Mouse (Mus musculus): ENCODE measurements around the gene Resp18. TPM values are rescaled to one million over a fixed set of nuclear protein-coding genes. Genes with fewer than 3 reads are reported as not detected.
"Not testable (repeated sequence)": the region's sequence is repeated elsewhere in the genome, so short reads cannot be mapped to it uniquely, and the experiment has no call there.

Resp18 gene
- polyA plus RNA-seq, 1 experiment from 2014 or later, result 12.9 TPM

DNA sequence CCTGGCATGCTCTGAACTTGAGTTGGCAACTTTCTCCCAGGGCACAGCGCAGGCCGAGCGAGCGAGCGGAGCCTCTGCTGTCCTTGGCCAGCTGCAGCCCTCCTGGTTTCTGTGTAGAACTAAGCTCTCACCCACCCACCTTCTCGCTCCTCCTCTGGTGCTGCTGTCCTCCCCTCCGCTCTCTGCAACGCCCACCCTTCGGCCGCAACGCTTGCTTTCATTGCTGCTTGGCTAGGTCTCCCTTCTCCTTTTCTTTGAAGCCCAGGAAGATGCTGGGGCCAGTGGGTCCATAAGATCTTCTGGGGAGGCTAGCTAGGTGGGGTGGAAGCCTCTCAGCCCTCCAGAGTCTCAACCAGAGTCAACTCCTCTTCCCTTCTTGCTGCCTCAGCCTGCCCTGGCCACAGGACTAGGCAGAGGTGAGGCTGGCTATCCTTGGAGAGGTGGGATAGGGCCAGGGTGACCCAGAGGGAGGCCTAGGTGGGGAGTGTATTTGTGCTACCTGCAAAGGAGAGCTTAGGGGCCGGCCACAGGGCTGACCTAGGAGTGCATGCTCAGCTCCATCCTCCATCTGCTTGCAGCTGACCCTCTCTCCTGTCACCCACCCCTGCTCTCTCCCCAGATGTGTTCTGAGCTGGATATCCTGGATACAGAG lies 33.9 kb downstream of the Resp18 start:
- H3K4me1 ChIP-seq (replicated peaks; ENCODE audit: control insufficient read depth, insufficient read depth, low read length), result no peaks in the 10 kb centered on the region
- H3K4me3 ChIP-seq (ENCODE audit: low read depth, low read length), result no peak overlapping the region
- H3K27me3 ChIP-seq (replicated peaks; ENCODE audit: control insufficient read depth, insufficient read depth, low read length), result no peaks in the 10 kb centered on the region
- no peaks in the 10 kb centered on the region for H3K9me3 ChIP-seq (ENCODE audit: control insufficient read depth)
- peak; percentile 12 for ATAC-seq
- H3K27ac ChIP-seq (ENCODE audit: low read depth, low read length), result no peak overlapping the region
- no peak overlapping the region for H3K4me2 ChIP-seq (replicated peaks; ENCODE audit: low read depth)
- 93% methylated on average over 12 of the region's 12 CpGs for WGBS
- TF ChIP-seq CTCF (IDR thresholded peaks at IDR 0.05; ENCODE audit: low read depth), result no peak
- peaks cover 37% of the 10 kb centered on the region for H3K36me3 ChIP-seq (ENCODE audit: control insufficient read depth, insufficient read depth)
- no peak overlapping the region for H3K9ac ChIP-seq (ENCODE audit: low read depth, low read length)

DNA sequence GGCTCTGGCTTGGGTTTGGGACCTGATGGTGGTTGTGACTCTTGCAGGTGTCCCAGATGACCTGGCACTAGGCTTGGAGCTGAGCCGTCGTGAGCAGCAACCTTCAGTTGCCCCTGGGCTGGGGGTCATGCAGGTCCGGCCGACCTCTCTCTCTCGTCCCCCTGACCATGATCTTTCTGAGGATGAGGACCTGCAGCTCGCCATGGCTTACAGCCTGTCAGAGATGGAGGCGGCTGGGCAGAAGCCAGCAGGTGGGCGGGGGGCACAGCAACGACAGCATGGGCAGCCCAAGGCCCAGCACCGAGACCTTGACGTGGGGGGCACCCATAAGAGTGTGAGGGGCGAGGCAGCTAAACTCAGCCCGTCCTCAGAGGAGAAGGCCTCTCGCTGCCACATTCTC lies 34.8 kb downstream of the Resp18 start:
- no peak overlapping the region for H3K4me2 ChIP-seq (replicated peaks; ENCODE audit: low read depth)
- H3K27ac ChIP-seq (ENCODE audit: low read depth, low read length), result no peak overlapping the region
- H3K4me3 ChIP-seq (ENCODE audit: low read depth, low read length), result no peak overlapping the region
- no peak for TF ChIP-seq CTCF (IDR thresholded peaks at IDR 0.05; ENCODE audit: low read depth)
- no peaks in the 10 kb centered on the region for H3K27me3 ChIP-seq (replicated peaks; ENCODE audit: control insufficient read depth, insufficient read depth, low read length)
- H3K4me1 ChIP-seq (replicated peaks; ENCODE audit: control insufficient read depth, insufficient read depth, low read length), result no peaks in the 10 kb centered on the region
- peaks cover 39% of the 10 kb centered on the region for H3K36me3 ChIP-seq (ENCODE audit: control insufficient read depth, insufficient read depth)
- no peaks in the 10 kb centered on the region for H3K9me3 ChIP-seq (ENCODE audit: control insufficient read depth)
- no peak overlapping the region for H3K9ac ChIP-seq (ENCODE audit: low read depth, low read length)
- no peak for ATAC-seq
- WGBS, result 84% methylated on average over 14 of the region's 14 CpGs

DNA sequence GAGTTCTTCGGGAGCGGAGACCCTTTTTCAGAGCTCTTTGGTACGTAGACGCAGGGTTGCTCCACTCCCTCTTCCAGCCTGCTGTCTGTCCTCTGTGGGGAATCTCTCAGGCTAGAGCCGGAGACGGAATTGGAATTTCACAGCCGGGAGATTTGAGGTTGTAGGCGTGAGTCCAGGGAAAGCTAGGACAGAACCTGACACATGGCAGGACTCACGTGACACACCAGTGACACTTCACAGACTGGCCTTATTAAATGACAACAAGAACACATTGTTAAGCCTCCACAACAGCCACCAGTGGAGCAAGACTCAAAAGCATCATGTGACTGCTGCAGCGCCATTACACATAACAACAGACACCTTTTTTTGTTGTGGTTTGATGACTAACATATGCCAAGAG lies 38.6 kb downstream of the Resp18 start:
- ATAC-seq, result no peak
- TF ChIP-seq CTCF (IDR thresholded peaks at IDR 0.05; ENCODE audit: low read depth), result no peak
- Histone ChIP-seq H3K4me2 (replicated peaks; ENCODE audit: low read depth) (no peak overlapping the region), H3K9ac (ENCODE audit: low read depth, low read length) (no peak overlapping the region), H3K4me3 (ENCODE audit: low read depth, low read length) (no peak overlapping the region), H3K27ac (ENCODE audit: low read depth, low read length) (no peak overlapping the region), H3K36me3 (ENCODE audit: control insufficient read depth, insufficient read depth) (peaks cover 36% of the 10 kb centered on the region), H3K27me3 (replicated peaks; ENCODE audit: control insufficient read depth, insufficient read depth, low read length) (no peaks in the 10 kb centered on the region), H3K4me1 (replicated peaks; ENCODE audit: control insufficient read depth, insufficient read depth, low read length) (no peaks in the 10 kb centered on the region; the same call in 1 of the 2 replicates), H3K9me3 (ENCODE audit: control insufficient read depth) (no peaks in the 10 kb centered on the region)
- 88% methylated on average over 10 of the region's 10 CpGs for WGBS

DNA sequence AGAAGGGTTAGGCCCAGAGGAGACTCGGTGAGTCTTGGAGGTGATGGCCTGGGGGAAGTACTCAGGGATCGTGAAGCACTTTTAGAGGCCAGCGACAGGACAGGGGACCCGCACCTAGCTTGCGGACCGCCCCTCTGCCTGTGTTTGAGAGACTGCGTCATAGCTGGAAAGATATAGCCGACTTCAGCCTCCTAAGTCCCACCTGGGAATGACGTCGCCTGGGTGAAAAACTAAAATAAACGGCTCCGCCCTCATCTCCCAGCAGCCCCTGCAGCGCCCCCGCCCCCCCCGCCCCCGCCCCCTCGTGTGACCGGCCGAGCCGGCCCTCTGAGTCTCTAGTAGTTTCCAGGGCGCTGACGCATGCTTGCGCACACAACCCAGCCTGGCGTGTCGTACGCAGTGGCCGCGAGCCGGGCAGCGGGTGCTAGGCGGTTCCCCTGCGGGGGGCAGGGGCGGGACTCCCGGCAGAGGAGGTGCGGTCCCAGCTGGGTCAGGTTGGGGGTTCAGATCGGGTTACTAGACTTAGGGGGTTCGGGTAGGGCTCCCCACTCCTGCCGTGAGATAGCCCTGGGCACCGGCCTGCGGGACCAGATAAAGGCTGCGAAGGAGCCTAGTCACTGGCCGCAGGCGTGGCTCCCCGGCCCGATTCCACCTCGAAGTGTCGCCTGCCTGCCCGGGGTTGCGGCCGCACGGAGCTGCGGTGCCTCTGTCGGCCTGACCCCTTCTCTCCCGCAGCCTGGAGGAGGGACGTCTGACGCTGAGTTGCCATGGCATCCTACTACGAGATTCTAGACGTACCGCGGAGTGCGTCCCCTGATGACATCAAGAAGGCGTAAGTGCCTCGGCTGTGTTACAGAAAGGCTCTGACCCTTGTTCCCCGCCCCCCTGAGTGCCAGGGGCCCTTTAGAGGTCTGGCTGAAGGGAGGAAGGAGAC lies 41.8 kb downstream of the Resp18 start, which contains the start of gene Dnajb2:
Gene Dnajb2, plus strand, starts transcription at position 290 of the 934 bp plus-strand sequence.
- Histone ChIP-seq H3K4me1 (replicated peaks; ENCODE audit: control insufficient read depth, insufficient read depth, low read length) (no peaks in the 10 kb centered on the region; the same call in 1 of the 2 replicates), H3K9me3 (ENCODE audit: control insufficient read depth) (no peaks in the 10 kb centered on the region), H3K9ac (ENCODE audit: low read depth, low read length) (peak within 1 kb of the TSS; percentile 81), H3K27ac (ENCODE audit: low read depth, low read length) (peak within 1 kb of the TSS; percentile 79), H3K36me3 (ENCODE audit: control insufficient read depth, insufficient read depth) (peaks cover 18% of the 10 kb centered on the region; the same call in 1 of the 2 replicates), H3K27me3 (replicated peaks; ENCODE audit: control insufficient read depth, insufficient read depth, low read length) (no peaks in the 10 kb centered on the region), H3K4me2 (replicated peaks; ENCODE audit: low read depth) (peak within 1 kb of the TSS; percentile 98), H3K4me3 (ENCODE audit: low read depth, low read length) (peak within 1 kb of the TSS; percentile 69)
- TF ChIP-seq CTCF (IDR thresholded peaks at IDR 0.05; ENCODE audit: low read depth), result no peak
- ATAC-seq, result peak; percentile 90
- under 1% methylated on average over 63 of the region's 64 CpGs for WGBS

DNA sequence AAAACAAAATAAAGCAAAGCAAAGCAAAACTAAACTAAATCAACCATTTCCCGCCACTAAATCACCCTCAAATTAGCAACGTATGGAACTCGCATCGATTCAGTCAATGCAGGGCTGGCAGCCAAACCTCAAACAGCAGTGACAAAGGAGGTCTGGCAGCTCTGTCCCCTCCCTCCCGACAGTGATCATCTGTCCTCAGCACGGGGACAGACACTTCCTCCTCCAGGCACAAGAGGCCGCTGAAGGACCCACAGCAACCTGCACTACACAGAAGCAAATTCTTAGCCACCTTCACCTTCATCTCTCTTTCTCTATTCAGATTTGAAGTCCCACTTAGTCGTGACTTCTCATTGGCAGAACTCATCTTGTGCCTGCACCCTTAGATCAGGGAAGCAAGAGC lies 43.6 kb downstream of the Resp18 start:
- H3K36me3 ChIP-seq (ENCODE audit: control insufficient read depth, insufficient read depth), result peaks cover 4% of the 10 kb centered on the region; the same call in 1 of the 2 replicates
- no peaks in the 10 kb centered on the region for H3K9me3 ChIP-seq (ENCODE audit: control insufficient read depth)
- H3K9ac ChIP-seq (ENCODE audit: low read depth, low read length), result no peak overlapping the region
- WGBS, result 1% methylated on average over 8 of the region's 8 CpGs
- peak; percentile 80 for TF ChIP-seq CTCF (IDR thresholded peaks at IDR 0.05; ENCODE audit: low read depth)
- H3K27me3 ChIP-seq (replicated peaks; ENCODE audit: control insufficient read depth, insufficient read depth, low read length), result no peaks in the 10 kb centered on the region
- H3K4me3 ChIP-seq (ENCODE audit: low read depth, low read length), result no peak overlapping the region
- H3K4me2 ChIP-seq (replicated peaks; ENCODE audit: low read depth), result peak overlapping the region; percentile 39; the same call in 1 of the 2 replicates
- no peak for ATAC-seq
- no peak overlapping the region for H3K27ac ChIP-seq (ENCODE audit: low read depth, low read length)
- no peaks in the 10 kb centered on the region; the same call in 1 of the 2 replicates for H3K4me1 ChIP-seq (replicated peaks; ENCODE audit: control insufficient read depth, insufficient read depth, low read length)

DNA sequence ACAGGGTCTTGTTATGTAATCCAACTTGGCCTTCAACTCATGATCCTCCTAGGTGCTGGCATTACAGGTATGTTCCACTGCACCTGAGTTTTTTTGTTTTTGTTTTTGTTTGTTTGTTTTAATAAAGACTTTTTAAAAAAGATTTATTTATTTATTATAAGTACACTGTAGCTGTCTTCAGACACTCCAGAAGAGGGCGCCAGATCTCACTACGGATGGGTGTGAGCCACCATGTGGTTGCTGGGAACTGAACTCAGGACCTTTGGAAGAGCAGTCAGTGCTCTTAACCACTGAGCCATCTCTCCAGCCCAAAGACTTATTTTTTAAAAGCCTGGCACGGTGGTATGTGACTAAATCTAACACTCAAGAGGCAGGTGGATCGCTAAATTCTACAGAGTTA lies 45.7 kb downstream of the Resp18 start:
- H3K4me2 ChIP-seq (replicated peaks; ENCODE audit: low read depth); H3K9me3 ChIP-seq (ENCODE audit: control insufficient read depth); H3K4me3 ChIP-seq (ENCODE audit: low read depth, low read length); H3K27me3 ChIP-seq (replicated peaks; ENCODE audit: control insufficient read depth, insufficient read depth, low read length); ATAC-seq; H3K36me3 ChIP-seq (ENCODE audit: control insufficient read depth, insufficient read depth); H3K9ac ChIP-seq (ENCODE audit: low read depth, low read length); H3K4me1 ChIP-seq (replicated peaks; ENCODE audit: control insufficient read depth, insufficient read depth, low read length); H3K27ac ChIP-seq (ENCODE audit: low read depth, low read length): not testable (repeated sequence)
- peak; percentile 37 for TF ChIP-seq CTCF (IDR thresholded peaks at IDR 0.05; ENCODE audit: low read depth)
- 64% methylated on average over 4 of the region's 4 CpGs for WGBS
